Mouse (Mus musculus): ENCODE results near the gene Rrbp1.

Rrbp1 gene

DNA sequence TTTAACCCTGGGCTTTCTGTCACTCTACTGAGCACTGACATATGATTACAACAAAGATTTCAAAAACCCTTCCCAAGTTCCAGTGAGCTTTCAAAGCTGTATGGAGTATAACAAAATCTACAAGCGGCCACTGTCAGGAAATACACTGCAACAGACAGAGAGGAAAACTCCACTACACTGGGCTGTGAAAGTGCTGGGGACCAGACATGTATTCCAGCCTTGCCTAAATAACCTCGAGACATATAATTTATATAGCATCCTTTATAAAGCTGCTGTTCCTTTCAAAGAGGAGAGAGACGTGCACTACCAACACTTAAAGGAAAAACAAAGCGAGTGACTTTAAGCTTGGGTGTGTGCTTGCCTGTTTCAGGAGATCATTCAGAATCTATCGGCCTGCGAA lies 4.4 kb downstream of the Rrbp1 start:
- in situ Hi-C loops (cut with MboI, MseI) = loop anchor here (25.0 kb wide), 1 partner anchor 206 kb away; no protein-coding TSS in a partner anchor

DNA sequence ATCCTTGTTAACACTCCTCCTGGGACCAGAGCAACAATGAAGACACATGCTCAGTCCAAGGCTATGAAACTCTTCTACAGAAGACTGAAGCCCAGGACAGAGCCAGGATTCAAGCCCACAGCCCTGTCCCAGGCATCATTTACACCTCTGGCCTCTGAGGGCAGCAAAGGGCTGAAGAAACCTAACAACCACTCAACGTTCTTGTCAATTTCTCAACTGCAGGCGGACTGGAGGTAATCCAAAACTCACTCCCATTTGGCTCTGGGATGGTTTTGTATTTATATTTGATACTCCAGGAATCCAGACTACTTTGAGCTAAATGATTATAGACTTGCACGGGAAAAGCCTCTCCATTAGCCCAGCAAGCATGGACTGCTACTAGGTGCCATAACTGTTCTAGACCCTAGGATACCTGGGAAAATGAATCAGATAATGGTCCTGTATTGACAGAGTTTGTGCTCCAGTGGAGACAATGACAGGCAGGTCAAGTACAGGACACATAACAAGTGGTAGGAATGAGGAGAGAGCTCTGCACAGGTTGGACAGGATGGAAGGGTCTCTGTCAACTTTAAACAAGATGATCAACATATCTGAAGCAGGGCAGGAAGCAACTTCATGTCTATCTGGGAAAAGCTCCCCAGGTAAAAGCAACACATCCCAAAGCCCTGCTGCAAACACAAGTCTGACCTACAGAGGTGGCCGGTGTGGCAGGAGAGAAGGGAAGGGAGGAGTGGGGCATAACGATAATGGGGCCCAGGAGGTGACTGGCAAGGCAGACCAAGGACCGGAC lies 5.7 kb downstream of the Rrbp1 start:
- in situ Hi-C loops (cut with MboI, MseI) = loop anchor here (25.0 kb wide), 1 partner anchor 207 kb away; no protein-coding TSS in a partner anchor

DNA sequence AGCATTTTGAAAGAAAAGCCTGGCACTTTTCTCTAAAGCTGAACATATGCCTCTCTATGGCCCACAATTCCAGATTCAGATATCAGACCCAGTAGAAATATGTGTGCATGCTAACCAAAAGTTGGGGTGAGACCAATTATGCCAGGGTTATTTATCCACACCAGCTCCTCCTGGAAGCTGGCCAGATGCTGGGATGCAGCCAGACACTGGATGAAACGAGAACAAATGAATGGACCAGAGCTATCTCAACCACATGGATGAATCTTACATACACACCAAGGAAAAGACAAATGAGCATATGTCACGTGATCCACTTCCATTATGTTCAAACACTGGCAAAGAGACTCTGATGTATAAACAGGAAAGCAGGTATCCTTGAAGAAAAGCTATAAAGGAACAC lies 7.5 kb downstream of the Rrbp1 start:
- in situ Hi-C loops (cut with MboI, MseI) = loop anchor here (25.0 kb wide), 1 partner anchor 209 kb away; no protein-coding TSS in a partner anchor

DNA sequence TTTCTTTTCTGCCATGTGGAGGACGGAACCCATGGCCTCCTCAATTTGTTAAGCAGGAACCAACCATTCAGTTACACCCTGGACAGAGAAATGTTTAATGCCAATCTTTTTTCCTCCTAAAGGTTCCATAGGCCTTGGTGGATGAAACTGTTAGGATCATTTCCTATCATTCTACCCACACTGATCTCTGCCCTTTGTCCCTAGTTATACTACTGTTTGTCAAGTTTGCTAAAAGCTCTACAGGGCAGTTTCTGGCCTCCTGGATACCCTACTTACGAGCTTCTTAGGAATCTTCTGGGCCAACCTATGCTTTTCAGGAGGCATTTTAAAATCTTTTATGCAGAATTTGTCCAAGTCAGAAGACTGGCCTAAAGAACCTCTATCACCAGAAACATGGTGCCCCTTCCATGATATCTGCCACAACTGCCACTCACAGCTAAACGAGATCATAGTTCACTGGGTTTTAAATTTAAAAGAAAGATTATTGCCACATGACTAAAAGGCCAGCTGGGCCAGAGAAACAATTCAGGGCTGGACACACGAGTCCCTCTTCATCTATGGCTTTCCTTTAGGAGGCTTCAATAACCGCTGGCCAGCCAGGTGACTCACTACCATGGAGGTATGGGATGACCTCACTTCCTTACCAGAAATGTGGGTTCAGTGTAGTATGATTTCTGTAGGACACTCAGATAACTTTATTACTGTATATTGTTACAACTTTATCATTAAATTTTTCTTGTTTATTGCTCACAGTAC lies 8.7 kb downstream of the Rrbp1 start:
- in situ Hi-C loops (cut with MboI, MseI) = loop anchor here (25.0 kb wide), 1 partner anchor 210 kb away; no protein-coding TSS in a partner anchor

DNA sequence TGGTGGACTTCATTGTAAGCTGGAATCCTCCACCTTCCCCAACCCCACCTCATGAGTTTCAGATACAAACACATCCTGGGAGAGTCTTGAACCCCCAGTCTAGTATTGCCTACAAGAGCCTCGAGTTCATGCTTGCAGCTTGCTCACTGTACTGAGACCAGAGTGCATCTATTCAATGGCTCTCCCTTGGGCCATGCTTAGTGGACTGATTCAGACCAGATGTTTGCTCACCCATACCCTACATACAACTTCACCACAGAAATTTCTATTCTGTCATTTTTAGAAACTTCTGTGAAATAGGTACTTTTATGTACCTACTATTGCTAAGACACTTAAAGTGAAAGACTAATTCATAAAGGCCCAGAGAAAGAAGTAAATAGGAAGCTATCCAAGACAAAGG lies 18.1 kb downstream of the Rrbp1 start:
- in situ Hi-C loops (cut with MboI, MseI) = no loop called here

DNA sequence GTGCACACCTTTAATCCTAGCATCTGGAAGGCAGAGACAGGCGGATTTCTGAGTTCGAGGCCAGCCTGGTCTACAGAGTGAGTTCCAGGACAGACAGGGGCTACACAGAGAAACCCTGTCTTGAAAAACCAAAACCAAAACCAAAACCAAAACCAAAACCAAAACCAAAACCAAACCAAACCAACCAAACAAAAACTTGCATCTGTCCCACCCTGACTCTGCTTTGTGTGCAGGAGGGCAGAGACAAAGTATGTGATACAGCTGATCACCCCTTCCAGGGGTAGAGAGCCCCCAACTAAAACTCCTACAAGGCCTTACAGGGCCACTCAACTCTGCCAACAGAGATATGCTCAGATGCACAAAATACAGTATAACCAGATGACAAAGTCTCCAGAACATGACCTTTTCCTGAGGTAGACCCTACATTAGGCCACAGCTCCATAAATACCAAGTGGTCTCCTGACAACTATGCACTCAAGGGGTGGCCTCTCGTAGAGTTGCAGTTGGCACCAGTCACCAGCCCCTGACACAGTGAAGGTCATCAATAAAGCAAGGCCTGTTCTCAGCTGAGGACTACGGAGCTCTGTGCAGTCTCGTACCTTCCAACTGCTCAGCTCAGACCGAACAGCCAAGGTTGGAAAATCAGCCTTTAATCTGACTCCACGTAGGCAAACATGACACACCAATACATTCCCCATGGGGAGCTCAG lies 18.9 kb downstream of the Rrbp1 start:
- in situ Hi-C loops (cut with MboI, MseI) = no loop called here

DNA sequence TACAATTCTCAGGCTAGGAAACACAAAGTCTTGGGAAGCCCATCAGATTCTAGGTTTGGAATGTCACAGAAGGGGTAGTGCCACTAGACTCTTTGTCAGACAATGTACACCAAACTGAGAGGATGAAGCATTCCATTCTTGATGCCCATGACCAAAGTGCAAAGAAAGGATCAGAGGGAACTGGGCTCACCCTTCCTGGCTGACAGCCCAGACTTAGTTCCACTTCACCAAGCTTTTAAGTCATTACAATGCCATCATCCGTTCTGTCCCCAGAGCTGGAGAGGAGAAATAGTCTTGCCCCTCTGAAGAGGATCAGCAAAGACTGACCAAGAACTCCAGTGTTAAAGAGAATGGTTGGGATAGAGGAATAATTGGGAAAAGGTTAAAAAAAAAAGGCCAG lies 20.1 kb downstream of the Rrbp1 start:
- in situ Hi-C loops (cut with MboI, MseI) = no loop called here

DNA sequence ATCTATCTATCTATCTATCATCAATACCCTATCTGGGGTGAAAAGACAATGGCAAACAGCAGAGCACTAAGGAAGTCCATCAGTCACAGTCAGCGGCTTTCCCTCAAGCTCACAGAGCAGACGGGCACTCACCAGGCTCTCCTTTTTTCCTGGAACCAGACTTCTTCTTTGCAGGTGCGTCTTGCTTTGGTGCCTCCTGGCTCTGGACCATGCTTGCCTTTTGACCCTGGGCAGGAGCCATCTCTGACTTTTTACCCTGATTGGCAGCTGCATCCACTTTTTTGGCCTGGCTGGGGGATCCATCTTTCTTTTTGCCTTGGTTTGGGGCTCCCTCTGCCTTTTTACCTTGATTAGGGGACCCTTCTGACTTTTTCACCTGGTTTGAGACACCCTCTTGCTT lies 23.0 kb downstream of the Rrbp1 start:
- in situ Hi-C loops (cut with MboI, MseI) = no loop called here

DNA sequence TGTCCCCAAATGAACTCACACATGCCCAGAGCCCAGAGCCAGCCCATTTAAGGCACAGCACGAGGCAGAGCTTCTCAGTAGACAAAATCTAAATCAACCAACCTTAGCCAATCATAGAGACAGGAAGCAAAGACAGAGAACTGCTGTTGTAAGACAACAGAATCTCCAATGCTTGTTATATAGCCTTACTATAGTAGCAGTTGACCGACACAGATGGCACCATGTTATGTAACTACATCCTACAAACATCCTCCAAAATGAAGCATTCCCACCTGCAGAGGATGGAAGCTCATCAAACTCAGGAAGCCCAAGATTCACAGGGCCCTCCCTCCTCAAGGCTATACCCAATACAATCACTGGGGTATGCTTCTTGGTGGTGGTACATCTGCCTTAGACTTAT lies 23.6 kb downstream of the Rrbp1 start:
- in situ Hi-C loops (cut with MboI, MseI) = no loop called here

DNA sequence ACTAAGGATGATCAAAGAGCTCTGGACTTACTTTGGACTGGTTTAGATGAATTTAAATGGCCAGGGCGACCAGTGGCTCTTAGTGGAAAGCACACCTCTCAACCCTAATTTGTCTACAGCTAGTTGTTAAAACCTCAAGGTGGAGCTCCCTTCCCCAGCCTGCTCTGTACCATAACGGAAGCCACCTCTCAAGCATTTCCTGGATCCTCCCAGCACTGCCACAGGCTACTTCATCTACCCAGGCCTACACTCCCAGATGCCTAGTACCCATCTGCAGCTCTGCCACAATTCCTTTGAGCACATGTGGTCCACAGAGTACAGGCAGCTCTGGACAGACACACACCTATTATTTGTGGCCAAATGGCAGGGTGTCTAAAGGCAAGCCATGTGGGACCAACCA lies 27.6 kb downstream of the Rrbp1 start:
- in situ Hi-C loops (cut with MboI, MseI) = no loop called here

DNA sequence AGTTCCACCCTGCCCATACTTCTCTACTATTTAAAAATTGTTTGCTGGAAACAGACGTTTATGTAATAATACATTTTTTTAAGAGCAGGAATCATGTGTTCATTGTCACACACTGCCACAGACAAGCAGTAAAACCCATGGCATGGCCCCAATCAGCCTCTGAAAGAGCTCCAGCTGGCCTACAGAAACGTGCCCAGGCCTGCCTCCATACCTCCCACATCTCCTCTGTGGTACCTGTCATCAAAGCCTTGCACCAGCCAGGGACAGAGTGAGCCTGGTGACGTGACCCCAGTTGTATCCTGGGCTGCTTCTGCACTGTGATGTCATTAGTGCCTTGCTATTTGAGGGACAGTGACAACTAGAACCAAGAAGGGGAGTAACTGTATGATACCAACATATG lies 28.2 kb downstream of the Rrbp1 start:
- in situ Hi-C loops (cut with MboI, MseI) = no loop called here

DNA sequence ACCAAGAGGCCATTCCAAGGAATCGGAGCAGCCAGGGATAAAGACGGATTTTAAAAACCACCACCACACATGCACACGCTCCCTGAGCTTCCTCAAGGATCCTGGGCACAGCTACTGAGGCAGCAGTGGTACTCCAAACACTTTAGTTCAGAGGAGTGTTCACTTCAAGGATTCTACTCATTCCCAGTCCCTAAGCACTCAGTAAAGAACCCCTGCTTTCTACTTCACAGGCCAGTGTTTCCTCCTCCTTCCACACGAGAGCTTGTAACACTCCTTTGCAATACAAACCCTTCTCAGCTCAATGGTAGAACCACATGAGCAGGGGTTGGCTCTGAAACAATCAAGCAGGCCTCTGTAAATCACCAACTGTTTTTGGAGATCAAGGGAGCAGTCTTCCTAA lies 28.9 kb downstream of the Rrbp1 start:
- in situ Hi-C loops (cut with MboI, MseI) = no loop called here

DNA sequence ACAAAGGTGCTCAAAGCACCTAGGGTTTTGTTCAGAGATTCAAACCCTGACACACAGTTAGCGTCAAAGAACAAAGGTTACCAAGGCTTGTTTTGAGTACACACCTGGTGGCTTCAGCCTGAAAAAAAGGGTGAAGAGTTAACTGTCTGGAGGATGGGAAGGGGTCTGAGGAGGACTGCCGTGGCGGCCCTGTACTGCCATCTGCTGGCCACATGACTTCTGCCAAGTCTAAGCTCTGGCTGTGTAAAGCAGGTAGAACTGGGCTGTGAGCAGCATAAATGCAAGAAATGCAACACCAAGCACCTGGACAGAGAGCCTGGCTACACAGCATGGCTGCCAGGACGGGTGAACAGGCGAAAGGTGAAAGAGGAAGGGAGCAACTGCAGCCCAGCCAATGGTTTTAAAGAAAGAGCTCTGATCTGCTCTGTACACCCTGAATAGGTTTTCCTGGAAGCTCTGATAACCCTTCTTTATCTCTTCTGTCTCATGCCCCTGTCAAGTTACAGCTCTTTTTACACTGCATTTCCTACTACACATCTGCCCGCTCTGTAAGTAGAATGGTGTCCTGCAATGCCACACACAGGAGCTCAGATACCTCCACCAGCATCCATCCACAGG lies 30.2 kb downstream of the Rrbp1 start:
- in situ Hi-C loops (cut with MboI, MseI) = no loop called here

DNA sequence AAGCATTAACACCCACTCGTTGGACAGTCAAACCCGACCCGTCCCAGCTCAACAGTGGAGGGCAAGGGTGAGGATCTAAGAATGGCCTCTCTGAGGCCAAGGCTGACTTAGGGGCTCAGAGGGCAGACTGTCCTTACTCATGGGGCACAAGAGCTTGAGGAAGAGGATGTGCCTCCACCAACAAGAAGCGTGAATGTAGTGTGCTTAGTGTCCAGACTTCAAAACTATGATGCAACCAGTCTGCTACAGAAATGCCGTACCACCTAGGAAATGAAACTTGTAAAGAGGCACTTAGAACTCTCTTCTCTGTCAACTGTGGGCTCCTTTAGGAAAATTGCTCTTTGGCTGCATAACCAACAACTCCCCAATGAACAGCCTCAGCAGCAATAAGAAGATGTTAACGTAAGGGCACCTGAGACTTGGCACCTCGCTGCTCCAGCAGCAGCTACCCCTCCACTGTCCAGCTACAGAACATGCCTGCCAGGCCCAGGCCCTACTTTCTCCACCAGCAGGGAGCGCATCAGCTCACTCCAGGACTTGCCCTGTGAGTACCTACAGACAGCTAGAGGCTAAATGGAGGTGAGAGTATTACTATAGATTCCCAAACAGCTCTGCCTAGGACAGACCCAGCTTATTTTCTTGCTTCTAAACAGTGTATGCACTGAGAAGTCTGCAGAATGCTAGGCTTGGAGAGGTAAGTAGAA lies 32.5 kb downstream of the Rrbp1 start:
- in situ Hi-C loops (cut with MboI, MseI) = no loop called here

DNA sequence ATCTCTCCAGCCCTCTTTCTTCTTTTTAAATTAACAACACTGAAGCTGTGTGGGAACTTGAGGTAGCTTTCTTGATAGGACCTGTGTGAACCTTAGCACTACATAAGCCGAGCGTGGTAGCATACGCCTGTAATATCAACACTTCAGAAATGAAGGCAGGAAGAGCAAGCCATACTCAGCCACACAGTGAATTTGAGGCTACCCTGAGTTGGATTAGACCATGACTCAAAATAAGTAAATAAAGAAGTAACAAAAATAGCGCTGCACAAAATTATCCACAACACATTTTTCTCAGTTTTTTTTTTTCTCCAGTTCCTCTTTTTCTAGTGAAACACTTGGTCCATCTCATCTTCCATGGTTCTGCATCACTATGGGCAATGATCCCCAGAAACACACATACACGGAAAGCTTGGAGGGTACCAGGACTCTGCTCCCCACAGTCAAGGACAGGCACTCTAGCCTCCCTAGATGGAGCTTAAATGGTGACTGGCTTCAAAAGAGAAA lies 35.9 kb downstream of the Rrbp1 start:
- in situ Hi-C loops (cut with MboI, MseI) = no loop called here

DNA sequence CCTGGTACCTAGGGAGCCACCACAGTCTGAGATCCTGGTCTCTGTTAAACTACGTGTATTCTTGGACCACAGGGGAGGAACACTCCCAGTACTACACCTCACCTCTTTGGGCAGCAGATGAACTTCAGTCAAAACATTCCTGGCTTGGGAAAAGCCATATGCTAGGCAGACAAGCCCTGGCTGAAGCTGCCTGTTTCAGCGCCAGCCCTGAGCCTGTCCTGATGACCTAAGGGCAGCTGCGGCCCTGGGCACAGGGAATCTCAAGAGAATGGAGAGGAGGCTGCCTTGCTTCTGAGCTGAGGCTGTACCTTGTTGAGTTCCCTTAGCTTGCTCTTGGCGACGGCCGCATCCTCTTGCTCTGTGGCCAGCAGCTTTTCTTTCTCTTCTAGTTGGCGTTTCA lies 37.9 kb downstream of the Rrbp1 start:
- in situ Hi-C loops (cut with MboI, MseI) = loop anchor here (25.0 kb wide), 1 partner anchor 1286 kb away; no protein-coding TSS in a partner anchor

DNA sequence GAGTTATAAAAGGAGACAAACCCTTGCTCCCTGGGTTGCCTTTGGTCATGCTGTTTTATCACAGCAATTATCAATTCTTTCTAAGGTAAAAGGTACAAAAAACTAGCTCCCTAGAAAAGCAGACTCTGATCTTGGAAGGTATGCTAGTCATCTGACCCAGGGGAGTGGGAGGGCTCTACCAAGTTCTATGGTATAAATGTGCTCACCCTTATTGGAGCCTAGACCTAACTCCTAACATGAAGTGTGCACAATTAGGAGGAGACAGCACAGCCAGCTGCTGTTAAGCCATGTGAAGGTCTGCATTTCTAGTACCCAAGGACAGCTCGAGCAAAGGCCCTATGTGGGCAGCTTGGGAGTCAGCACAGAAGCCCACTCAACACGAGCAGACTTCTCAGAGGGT lies 39.2 kb downstream of the Rrbp1 start:
- in situ Hi-C loops (cut with MboI, MseI) = loop anchor here (25.0 kb wide), 1 partner anchor 1285 kb away; no protein-coding TSS in a partner anchor

DNA sequence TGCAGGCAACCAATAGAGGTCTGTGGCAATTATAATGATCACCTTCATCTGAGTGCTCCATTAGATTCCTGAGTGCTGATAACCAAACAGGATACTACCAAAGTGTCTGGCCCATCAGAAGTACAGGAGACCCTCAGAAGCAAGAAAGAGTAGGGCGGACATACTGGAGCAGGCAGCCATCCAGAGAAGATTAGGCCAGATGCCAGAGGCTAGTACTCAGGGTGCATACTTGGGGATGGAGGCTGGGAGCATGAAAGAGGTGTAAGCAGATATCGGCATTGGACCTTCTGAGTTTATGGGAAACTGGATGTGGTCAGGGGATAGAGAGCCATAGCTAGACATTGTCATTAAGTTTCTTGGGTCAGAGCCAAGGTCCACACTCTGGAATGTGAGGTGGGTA lies 40.2 kb downstream of the Rrbp1 start:
- in situ Hi-C loops (cut with MboI, MseI) = loop anchor here (25.0 kb wide), 1 partner anchor 1284 kb away; no protein-coding TSS in a partner anchor

DNA sequence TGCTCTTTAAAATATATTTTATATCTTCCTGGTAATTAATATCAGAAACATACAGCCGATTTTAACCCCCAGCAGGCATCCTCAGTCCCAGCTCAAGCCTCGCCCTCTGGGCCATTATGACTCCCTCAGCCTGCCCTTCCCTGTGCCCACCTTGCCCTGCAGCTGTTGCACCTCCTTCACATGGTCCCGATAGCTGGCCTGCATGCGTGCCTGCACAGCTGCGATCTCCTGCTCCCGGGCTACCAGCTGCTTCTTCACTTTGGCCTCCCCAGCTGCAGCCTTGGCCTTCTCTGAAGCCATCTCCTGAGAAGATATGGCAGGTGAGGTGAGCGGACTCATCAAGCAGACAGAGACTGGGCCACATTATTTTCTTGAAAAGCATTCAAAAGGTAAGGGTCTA lies 41.8 kb downstream of the Rrbp1 start:
- in situ Hi-C loops (cut with MboI, MseI) = loop anchor here (25.0 kb wide), 1 partner anchor 1282 kb away; no protein-coding TSS in a partner anchor

DNA sequence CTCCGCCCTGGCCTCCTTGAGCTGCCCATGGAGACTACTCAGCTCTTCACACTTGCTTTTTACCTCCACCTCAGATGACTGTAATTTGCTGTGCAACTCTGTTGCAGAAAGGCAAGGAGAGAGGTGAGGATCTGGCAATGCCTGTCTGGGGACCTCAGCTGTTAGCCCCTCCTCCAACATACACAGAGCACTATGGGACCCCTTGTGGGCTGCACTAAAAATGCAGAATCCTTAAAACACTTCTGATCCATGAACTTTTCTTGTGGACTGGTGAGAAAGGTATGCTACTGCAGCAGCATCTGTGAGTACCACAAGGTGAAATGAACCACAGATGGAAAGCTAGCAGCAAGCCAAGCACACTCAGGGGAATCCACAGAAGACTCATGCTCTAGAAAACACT lies 47.7 kb downstream of the Rrbp1 start:
- in situ Hi-C loops (cut with MboI, MseI) = loop anchor here (25.0 kb wide), 1 partner anchor 1276 kb away; no protein-coding TSS in a partner anchor

DNA sequence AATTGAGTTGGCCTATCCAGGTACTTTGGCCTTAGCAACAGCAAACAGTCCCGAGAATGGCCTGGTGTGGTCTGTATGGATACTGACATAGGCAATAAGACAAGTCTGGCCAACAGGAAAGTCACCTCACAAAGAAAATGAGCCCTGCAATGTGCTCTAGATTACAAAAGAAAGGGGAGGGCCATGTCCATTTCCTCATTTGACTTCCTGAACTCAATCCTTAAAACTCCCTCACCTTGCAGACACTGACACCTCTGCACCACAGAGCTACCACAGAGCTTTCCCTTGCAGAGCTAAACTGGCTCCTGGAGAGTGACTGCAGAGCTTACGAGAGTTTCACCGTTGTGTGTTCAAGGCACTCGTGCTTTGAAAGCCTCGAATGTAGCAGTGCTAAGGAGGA lies 48.9 kb downstream of the Rrbp1 start:
- in situ Hi-C loops (cut with MboI, MseI) = loop anchor here (25.0 kb wide), 1 partner anchor 1275 kb away; no protein-coding TSS in a partner anchor
